Mouse (Mus musculus) ES-Bruce4 (cell line): ENCODE data around the gene Zfyve19. TPM values are rescaled to one million over a fixed set of nuclear protein-coding genes. Genes with fewer than 3 reads are reported as not detected.

Source experiments
- H3K27ac ChIP-seq: 2 replicates; pipeline ENCODE4 v1.5.1; 2012; ENCODE audit warnings: low read length, inconsistent platforms; ENCODE audit not compliant: insufficient read depth
- H3K27me3 ChIP-seq: 2 replicates; pipeline ENCODE4 v1.6.1; 2012; ENCODE audit warnings: mild to moderate bottlenecking, low read length, inconsistent platforms; ENCODE audit not compliant: control insufficient read depth, poor library complexity, insufficient read depth, severe bottlenecking
- H3K36me3 ChIP-seq: 2 replicates; pipeline ENCODE4 v1.6.1; 2012; ENCODE audit warnings: inconsistent platforms, mild to moderate bottlenecking, low read length, moderate library complexity; ENCODE audit not compliant: control insufficient read depth, poor library complexity, insufficient read depth, severe bottlenecking
- H3K4me1 ChIP-seq: one replicate; pipeline ENCODE4 v1.8.1; 2011; ENCODE audit warnings: low read length; ENCODE audit not compliant: control insufficient read depth, insufficient read depth
- H3K4me3 ChIP-seq: 2 replicates; pipeline ENCODE4 v1.5.1; 2011; ENCODE audit warnings: low read depth, mild to moderate bottlenecking, low read length
- H3K9ac ChIP-seq: 2 replicates; pipeline ENCODE4 v1.6.1; 2012; ENCODE audit warnings: low read depth, mild to moderate bottlenecking, inconsistent platforms; ENCODE audit not compliant: poor library complexity, severe bottlenecking
- H3K9me3 ChIP-seq: replicated peaks from 2 replicates; pipeline ENCODE4 v1.6.1; 2012; ENCODE audit warnings: mild to moderate bottlenecking, low read length, inconsistent platforms; ENCODE audit not compliant: control insufficient read depth, poor library complexity, insufficient read depth, severe bottlenecking
- CTCF ChIP-seq: IDR thresholded peaks from one replicate; pipeline ENCODE4 v1.8.1; 2011; ENCODE audit warnings: low read depth, low read length
- EP300 ChIP-seq: IDR thresholded peaks from 2 replicates; pipeline ENCODE4 v1.6.1; 2011; ENCODE audit warnings: low read depth, low read length; ENCODE audit not compliant: insufficient read depth
- POLR2A ChIP-seq: IDR thresholded peaks from one replicate; pipeline ENCODE4 v1.8.1; 2011; ENCODE audit warnings: low read length; ENCODE audit not compliant: insufficient read depth
- polyA plus RNA-seq: library from polyadenylated mRNA; stranded (reverse); fragments of >200 nt; gene quantifications from 2 replicates; pipeline ENCODE4 v1.2.4, GENCODE M21; 2011; ENCODE audit warnings: low read depth; ENCODE audit not compliant: missing spikeins, insufficient read depth, insufficient read length

Zfyve19 gene
- polyA plus RNA-seq, result 11.9 and 13.4 TPM in 2 replicates

GRCm38 (mm10) chr2:119208344-119209175, at the start of gene Zfyve19, which contains the start of gene Dnajc17:
Gene Zfyve19 (plus strand): TSS chr2:119208617.
Gene Dnajc17 (minus strand): TSS chr2:119208795.
- TF ChIP-seq EP300 (no peak), POLR2A (no peak), CTCF (no peak)
- H3K4me1 ChIP-seq, result peaks cover 2% of the 10 kb centered on the region
- peak within 1 kb of the TSS; percentile 10 for H3K27ac ChIP-seq
- peak within 1 kb of the TSS; percentile 90 for H3K4me3 ChIP-seq
- no peaks in the 10 kb centered on the region for H3K27me3 ChIP-seq
- no peaks in the 10 kb centered on the region for H3K9me3 ChIP-seq
- peak within 1 kb of the TSS; percentile 44 for H3K9ac ChIP-seq
- H3K36me3 ChIP-seq, result no peaks in the 10 kb centered on the region

- no peak overlapping the region for H3K9ac ChIP-seq
Observed at GRCm38 (mm10) chr2:119161247-119161646, 47.2 kb upstream of the Zfyve19 start.

GRCm38 (mm10) chr2:119163135-119163534, 45.3 kb upstream of the Zfyve19 start:
- Histone ChIP-seq H3K9me3 (no peaks in the 10 kb centered on the region), H3K4me1 (peaks cover 2% of the 10 kb centered on the region), H3K9ac (no peak overlapping the region), H3K27ac (no peak overlapping the region), H3K4me3 (no peak overlapping the region), H3K36me3 (no peaks in the 10 kb centered on the region), H3K27me3 (no peaks in the 10 kb centered on the region)
- no peak for TF ChIP-seq EP300
- no peak for TF ChIP-seq POLR2A
- TF ChIP-seq CTCF, result no peak

More at GRCm38 (mm10) chr2:119161247-119161646, 47.2 kb upstream of the Zfyve19 start:
- H3K9me3 ChIP-seq, result no peaks in the 10 kb centered on the region
- no peak for TF ChIP-seq EP300
- TF ChIP-seq POLR2A, result no peak
- TF ChIP-seq CTCF, result no peak
- no peaks in the 10 kb centered on the region for H3K36me3 ChIP-seq
- H3K4me3 ChIP-seq, result no peak overlapping the region
- H3K27ac ChIP-seq, result no peak overlapping the region
- peaks cover 2% of the 10 kb centered on the region for H3K4me1 ChIP-seq
- no peaks in the 10 kb centered on the region for H3K27me3 ChIP-seq

GRCm38 (mm10) chr2:119163999-119164398, 44.4 kb upstream of the Zfyve19 start:
- Histone ChIP-seq H3K9me3 (no peaks in the 10 kb centered on the region), H3K27me3 (no peaks in the 10 kb centered on the region), H3K4me1 (peaks cover 2% of the 10 kb centered on the region), H3K27ac (no peak overlapping the region), H3K9ac (no peak overlapping the region), H3K4me3 (no peak overlapping the region), H3K36me3 (no peaks in the 10 kb centered on the region)
- TF ChIP-seq EP300 (no peak), CTCF (no peak), POLR2A (no peak)

GRCm38 (mm10) chr2:119165401-119165800, 43.0 kb upstream of the Zfyve19 start:
- no peak overlapping the region for H3K4me3 ChIP-seq
- no peak overlapping the region for H3K27ac ChIP-seq
- H3K27me3 ChIP-seq, result no peaks in the 10 kb centered on the region
- no peaks in the 10 kb centered on the region for H3K36me3 ChIP-seq
- H3K9ac ChIP-seq, result no peak overlapping the region
- TF ChIP-seq CTCF, result no peak
- TF ChIP-seq POLR2A, result no peak
- TF ChIP-seq EP300, result no peak
- H3K9me3 ChIP-seq, result no peaks in the 10 kb centered on the region
- peaks cover 2% of the 10 kb centered on the region for H3K4me1 ChIP-seq

GRCm38 (mm10) chr2:119166901-119167865, 41.2 kb upstream of the Zfyve19 start, which contains the start of gene Gchfr:
Gene Gchfr (plus strand): TSS chr2:119167773.
- peak within 1 kb of the TSS; percentile 64 for H3K4me3 ChIP-seq
- H3K4me1 ChIP-seq, result no peaks in the 10 kb centered on the region
- H3K27ac ChIP-seq, result no peak within 1 kb of the TSS
- H3K27me3 ChIP-seq, result no peaks in the 10 kb centered on the region
- peak within 1 kb of the TSS; percentile 26 for H3K9ac ChIP-seq
- no peaks in the 10 kb centered on the region for H3K9me3 ChIP-seq
- TF ChIP-seq CTCF, result no peak
- no peak for TF ChIP-seq POLR2A
- TF ChIP-seq EP300, result no peak
- no peaks in the 10 kb centered on the region for H3K36me3 ChIP-seq
